Mouse (Mus musculus) cerebellum, postnatal 4 days (tissue): ENCODE results near the gene Vmn2r3.
"Not testable (repeated sequence)": the region's sequence is repeated elsewhere in the genome, so short reads cannot be mapped to it uniquely, and the experiment has no call there.

Experiments used
- DNase-seq, 2 experiments: peaks; one replicate each; pipeline ENCODE4 v3.0.0; 2022; ENCODE audit warnings: low spot score in 2 of 2, mixed read lengths in 1 of 2

Vmn2r3 gene

DNA sequence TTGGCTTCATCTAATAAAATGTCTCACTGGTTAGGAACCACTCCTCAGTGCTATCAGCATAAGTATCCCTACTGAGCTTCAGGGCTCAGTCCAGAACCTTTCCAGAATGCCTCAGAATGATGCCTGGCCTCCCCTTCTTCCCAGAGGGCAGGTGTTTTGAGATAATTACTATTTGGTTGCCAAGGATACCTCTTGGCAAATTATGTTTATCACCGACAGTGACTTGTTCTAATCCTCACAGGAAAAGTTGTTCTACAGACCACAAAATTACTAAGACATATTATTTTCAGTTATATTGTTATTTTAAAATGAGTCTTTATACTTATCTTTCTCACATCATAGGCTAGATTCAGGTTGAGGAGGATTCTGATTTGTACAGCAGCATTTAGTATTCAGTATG, at the start of gene Vmn2r3:
Gene Vmn2r3 (minus strand): TSS at position 101 of the 400 bp plus-strand sequence.
- DNase-seq, result no peak

DNA sequence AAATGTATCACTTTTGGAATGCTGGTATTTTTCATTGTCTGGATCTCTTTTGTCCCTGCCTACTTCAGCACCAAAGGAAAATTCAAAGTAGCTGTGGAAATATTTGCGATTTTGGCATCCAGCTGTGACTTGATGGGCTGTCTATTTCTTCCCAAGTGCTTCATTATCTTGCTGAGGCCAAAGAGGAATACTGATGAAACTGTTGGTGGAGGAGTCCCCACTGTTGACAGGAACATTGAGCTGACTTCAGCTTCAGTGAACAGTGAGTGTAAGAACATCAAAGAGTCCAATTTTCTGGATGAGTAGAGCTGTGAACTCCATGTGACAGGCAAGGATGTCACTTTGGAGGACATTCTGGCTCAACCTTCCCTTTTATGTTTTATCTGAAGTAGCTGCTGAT, 43.0 kb upstream of the Vmn2r3 start:
- DNase-seq, result no peak

DNA sequence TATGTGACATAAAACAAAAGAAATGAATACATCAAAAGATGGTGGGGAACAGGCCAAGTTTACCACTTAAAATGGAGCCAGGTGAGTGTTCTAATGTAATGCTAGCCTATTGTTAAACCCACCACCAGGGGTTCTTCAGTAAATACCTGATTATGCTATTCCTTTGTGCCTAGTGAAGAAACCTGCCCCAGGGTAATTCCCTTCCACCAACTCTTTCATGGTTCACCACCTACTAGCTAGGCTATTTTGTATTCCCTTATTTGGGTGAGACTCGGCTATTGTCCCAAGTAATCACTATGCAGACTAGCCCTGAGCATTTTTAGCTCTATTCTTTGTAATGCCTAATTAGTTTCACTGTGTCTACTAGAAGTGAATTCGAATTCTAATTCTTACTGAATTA, 32.3 kb upstream of the Vmn2r3 start:
- no peak for DNase-seq

DNA sequence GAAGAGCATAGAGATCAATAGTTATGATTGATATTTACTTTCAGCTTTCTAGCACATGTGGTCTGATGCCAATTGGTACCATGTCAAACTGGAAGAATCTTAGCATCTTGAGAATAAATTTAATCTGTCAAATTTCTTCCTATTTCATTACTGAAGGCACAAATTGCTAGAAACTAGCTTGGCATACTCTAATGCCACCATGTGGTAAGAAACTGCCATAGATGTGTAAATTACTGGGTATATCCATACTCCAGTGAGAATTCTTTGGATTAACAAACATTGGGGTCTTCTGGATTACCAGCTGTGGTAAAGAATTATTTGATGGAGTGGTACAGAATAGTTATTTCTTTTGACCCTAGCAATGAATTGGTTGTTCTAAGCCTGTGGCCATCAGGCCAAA, 17.3 kb upstream of the Vmn2r3 start:
- no peak for DNase-seq

DNA sequence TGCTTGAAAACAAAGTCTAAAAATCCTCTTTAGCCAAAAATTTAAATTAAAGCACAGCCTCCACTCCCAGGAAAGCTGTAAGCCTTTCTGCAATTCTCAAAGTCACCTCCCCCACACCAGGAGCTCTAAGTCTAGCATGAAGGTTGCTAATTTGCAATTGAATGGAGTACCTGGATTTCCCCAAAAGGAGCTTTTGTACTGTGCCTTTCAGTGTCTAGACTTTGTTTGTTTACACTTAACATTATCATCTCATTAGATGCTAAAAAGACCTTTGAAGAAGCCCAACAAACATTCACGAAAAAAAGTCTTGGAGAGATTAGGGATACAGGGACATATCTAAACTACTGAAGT, 23.8 kb downstream of the Vmn2r3 start:
- DNase-seq, result no peak

DNA sequence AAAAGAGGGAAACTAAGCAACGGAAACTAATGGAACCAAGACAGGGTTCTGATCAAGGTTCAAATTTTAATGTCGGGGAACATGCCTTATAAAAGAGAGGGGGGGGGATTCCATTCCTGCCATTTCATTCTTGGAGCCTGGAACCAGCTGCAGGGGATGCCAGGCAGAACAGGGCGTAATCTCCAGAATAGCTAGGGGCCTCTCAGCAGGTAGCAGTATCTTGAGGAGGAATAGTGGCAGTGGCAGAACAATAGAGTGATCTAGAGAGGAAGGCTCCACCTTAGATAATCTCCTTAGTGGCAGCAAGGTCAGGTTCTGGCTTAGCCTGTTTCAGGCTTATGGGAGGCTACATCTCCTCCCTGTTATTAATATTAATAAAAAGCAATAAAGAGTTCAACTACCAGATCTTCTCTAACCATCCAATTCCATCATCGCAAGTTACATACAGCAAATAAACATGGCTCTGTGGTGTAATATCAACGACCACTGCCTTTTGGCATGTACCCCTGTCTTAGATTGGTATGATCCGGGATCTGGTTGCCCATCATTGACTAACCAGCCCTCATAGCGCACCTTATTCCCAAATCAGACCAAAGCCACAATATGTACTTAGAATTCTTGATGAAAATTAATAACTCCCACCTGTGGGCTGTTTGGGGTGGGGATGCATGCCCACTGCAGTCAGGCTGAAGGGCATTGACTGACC, 24.3 kb downstream of the Vmn2r3 start:
- DNase-seq, result not testable (repeated sequence)

DNA sequence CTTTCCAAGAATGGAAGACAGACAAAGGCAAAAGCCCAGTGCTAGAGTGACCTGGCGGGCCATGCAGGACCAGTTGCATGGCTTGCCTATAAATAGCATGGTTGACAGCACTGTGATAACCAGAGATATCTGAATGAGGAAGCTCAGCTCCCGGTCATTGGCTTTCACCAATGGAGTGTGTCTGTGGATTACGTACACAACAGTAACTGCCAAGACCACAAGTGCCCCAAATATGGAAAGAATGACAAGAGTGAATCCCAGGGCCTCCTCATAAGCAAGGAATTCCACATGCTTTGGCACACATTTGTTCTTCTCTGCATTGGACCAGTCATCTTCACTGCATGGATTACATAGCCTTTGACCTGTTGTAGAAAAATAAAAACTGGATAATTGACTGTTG, 29.9 kb downstream of the Vmn2r3 start:
- DNase-seq, result no peak

DNA sequence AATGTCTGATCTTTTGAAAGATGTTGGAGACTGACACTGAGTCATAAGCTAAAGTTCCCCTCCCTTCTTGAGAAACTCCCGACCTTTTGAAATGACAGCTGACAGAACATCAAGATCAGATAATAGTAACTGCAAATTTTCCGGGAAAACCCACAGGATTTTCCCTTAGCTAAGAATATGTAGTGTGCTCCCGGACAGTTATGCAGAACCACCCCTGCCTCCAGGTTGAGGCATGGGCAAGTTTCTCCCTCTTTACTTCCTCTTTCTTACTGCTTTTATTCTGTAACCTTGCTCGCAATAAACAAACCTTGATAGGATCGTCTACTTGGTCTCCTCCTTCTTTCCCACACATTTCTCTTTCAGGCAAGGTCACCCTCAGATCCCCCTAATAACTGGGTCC, 37.9 kb downstream of the Vmn2r3 start:
- no peak for DNase-seq

DNA sequence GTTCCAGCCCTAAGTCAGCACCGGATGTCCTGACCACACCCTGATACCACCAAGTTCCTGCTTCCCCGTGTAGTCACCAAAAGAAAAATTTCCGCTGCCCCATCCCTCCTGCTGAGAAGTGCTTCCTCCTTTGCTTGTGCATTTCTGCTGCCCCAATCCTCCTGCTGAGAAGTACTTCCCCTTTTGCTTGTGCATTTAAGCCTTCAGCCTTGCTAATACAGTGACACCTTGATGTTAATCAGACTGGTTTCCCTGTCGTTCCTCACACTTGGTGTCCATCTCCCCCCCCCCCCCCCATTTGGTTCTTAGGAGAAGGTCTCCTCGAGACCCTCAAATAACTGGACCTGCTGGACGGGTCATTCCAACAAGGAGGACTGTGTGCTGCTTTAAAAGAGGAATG, 39.0 kb downstream of the Vmn2r3 start:
- DNase-seq, result not testable (repeated sequence)

DNA sequence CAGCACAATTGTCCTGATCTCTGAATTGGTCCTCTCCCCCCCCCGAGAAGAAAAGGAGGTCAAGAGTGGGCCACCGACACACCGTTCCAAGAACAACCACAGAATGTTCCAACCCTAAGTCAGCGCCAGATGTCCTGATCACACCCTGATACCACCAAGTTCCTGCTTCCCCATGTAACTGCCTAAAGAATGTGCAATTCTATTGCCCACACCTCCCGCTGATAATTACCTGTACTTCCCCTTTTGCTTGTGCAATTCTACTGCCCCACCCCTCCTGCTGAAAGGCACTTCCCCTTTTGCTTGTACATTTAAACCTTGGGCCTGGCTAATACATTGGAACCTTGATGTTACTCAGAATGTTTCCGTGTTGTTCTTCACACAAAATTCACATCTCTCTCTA, 54.0 kb downstream of the Vmn2r3 start:
- DNase-seq, result not testable (repeated sequence)

DNA sequence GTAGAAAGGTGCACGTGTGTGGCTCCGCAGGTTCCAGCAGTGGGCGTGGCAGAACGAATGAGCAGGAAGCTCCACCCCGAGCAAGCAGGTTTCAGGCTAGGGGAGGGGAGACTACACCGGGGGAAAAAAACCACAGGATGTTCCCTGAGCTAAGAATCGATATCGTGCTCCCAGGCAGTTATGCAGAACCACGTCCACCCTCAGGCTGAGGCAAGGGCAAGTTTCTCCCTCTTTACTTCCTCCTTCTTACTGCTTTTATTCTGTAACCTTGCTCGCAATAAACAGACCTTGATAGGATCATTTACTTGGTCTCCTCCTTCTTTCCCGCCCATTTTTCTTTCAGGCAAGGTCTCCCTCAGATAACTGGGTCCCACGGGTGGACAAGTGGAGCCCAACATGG, 55.9 kb downstream of the Vmn2r3 start:
- not testable (repeated sequence) for DNase-seq

DNA sequence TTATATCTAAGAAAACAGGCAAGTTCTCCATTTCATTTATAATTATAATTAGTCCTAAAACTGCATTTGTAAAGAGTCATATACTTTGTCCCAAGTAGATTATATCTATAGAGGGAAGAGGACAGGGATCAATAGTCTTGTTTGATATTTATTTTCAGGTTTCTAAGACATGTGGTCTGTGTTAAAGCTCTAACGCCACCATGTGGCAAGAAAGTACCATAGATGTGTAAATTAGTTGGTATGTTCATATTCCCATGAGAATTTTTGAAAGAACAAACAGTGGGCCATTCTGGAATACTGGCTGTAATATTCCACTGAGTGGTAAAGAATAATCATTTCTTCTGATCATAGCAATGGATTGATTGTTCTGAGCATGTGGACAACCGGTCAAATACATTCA, 62.3 kb downstream of the Vmn2r3 start:
- no peak for DNase-seq
